Mouse (Mus musculus) forebrain, embryonic 16.5 days (tissue): ENCODE measurements at regions not wholly inside any gene's neighbourhood (a gene's known extent, or its start where the extent isn't known, plus 50 kb on each side); places are given as distances from the start of the nearest gene placed in this dataset.

Experiments
- ATAC-seq: fragments of 200-750 bp; cut with Nextera tagmentation; 2 replicates; pipeline ENCODE4 v1.8.0; 2017; ENCODE audit warnings: mild to moderate bottlenecking, moderate library complexity
- H3K27ac ChIP-seq: fragments of 300-500 bp; sonication (generic); 2 replicates; pipeline ENCODE4 v1.5.1; 2014; ENCODE audit warnings: low read length, control low read depth
- H3K27me3 ChIP-seq: fragments of 300-500 bp; sonication (generic); replicated peaks from 2 replicates; pipeline ENCODE4 v1.6.1; 2014; ENCODE audit warnings: low read length; ENCODE audit not compliant: control insufficient read depth, insufficient read depth
- H3K36me3 ChIP-seq: fragments of 300-500 bp; sonication (generic); 2 replicates; pipeline ENCODE4 v1.6.1; 2014; ENCODE audit not compliant: control insufficient read depth, insufficient read depth
- H3K4me1 ChIP-seq: fragments of 300-500 bp; sonication (generic); replicated peaks from 2 replicates; pipeline ENCODE4 v1.6.1; 2014; ENCODE audit warnings: low read length; ENCODE audit not compliant: control insufficient read depth, insufficient read depth
- H3K4me2 ChIP-seq: fragments of 300-500 bp; sonication (generic); 2 replicates; pipeline ENCODE4 v1.6.1; 2014; ENCODE audit warnings: mild to moderate bottlenecking, low read length, control low read depth
- H3K4me3 ChIP-seq: fragments of 300-500 bp; sonication (generic); replicated peaks from 2 replicates; pipeline ENCODE4 v1.5.1; 2014; ENCODE audit warnings: mild to moderate bottlenecking, low read length, control low read depth
- H3K9ac ChIP-seq: fragments of 300-500 bp; sonication (generic); replicated peaks from 2 replicates; pipeline ENCODE4 v1.6.1; 2014; ENCODE audit warnings: low read depth, low read length, control low read depth
- H3K9me3 ChIP-seq: fragments of 300-500 bp; sonication (generic); 2 replicates; pipeline ENCODE4 v1.6.1; 2016; ENCODE audit warnings: low read length; ENCODE audit not compliant: control insufficient read depth
- WGBS: fragments of 180-500 bp; shearing (Covaris S2); extraction: QIAGEN DNeasy Blood & Tissue Kit; methylation state at CpG from one replicate; pipeline ENCODE4 v1.1.7; 2014; 5-methylcytosine and 5-hydroxymethylcytosine counted together

GRCm38 (mm10) chr7:34459834-34460495 is 66.8 kb upstream of the Lsm14a start:
- Histone ChIP-seq H3K36me3 (no peaks in the 10 kb centered on the region), H3K4me2 (no peak overlapping the region), H3K4me1 (no peaks in the 10 kb centered on the region), H3K9me3 (no peaks in the 10 kb centered on the region), H3K9ac (no peak overlapping the region), H3K27me3 (no peaks in the 10 kb centered on the region), H3K4me3 (no peak overlapping the region), H3K27ac (no peak overlapping the region)
- ATAC-seq = no peak
- 82% methylated on average over 3 of the region's 3 CpGs for WGBS

GRCm38 (mm10) chr7:34458851-34459250 is 65.7 kb upstream of the Lsm14a start:
- H3K27ac ChIP-seq = no peak overlapping the region
- H3K9ac ChIP-seq = no peak overlapping the region
- H3K27me3 ChIP-seq = no peaks in the 10 kb centered on the region
- ATAC-seq = no peak
- no peaks in the 10 kb centered on the region for H3K4me1 ChIP-seq
- no peak overlapping the region for H3K4me3 ChIP-seq
- 80% methylated on average over 4 of the region's 4 CpGs for WGBS
- H3K9me3 ChIP-seq = no peaks in the 10 kb centered on the region
- no peak overlapping the region for H3K4me2 ChIP-seq
- H3K36me3 ChIP-seq = no peaks in the 10 kb centered on the region

- ATAC-seq = no peak
- WGBS = 87% methylated on average over 2 of the region's 2 CpGs
- Histone ChIP-seq H3K27me3 (no peaks in the 10 kb centered on the region), H3K27ac (no peak overlapping the region), H3K4me1 (no peaks in the 10 kb centered on the region), H3K4me2 (no peak overlapping the region), H3K9ac (no peak overlapping the region), H3K36me3 (no peaks in the 10 kb centered on the region), H3K4me3 (no peak overlapping the region), H3K9me3 (no peaks in the 10 kb centered on the region)
These were observed 55.2 kb upstream of the Lsm14a start for GRCm38 (mm10) chr7:34448364-34448763.

- no peaks in the 10 kb centered on the region for H3K36me3 ChIP-seq
- H3K27ac ChIP-seq = no peak overlapping the region
- no peak overlapping the region for H3K9ac ChIP-seq
- no peak for ATAC-seq
- H3K4me1 ChIP-seq = no peaks in the 10 kb centered on the region
- WGBS = 41% methylated on average over 17 of the region's 17 CpGs
- H3K4me2 ChIP-seq = no peak overlapping the region
- no peaks in the 10 kb centered on the region for H3K27me3 ChIP-seq
- no peaks in the 10 kb centered on the region for H3K9me3 ChIP-seq
- H3K4me3 ChIP-seq = no peak overlapping the region
These were observed 51.1 kb upstream of the Lsm14a start for GRCm38 (mm10) chr7:34444263-34444662.
